Mouse (Mus musculus): ENCODE data around the gene Ubald2. TPM values are rescaled to one million over a fixed set of nuclear protein-coding genes. Genes with fewer than 3 reads are reported as not detected.

Ubald2 gene
- total RNA-seq, 2 experiments from 2014 or later, result 37.4 to 38.0 TPM

- peak; percentile 55 to 61 for DNase-seq
Observed at GRCm38 (mm10) chr11:116434287-116434966, 533 bp downstream of the Ubald2 start.

- no peak for DNase-seq
Observed at GRCm38 (mm10) chr11:116434967-116435752, 1.3 kb downstream of the Ubald2 start.

GRCm38 (mm10) chr11:116435992-116436724 lies 2.3 kb downstream of the Ubald2 start:
- no peak for DNase-seq

- no peak for DNase-seq
Observed at GRCm38 (mm10) chr11:116436725-116437331, 2.9 kb downstream of the Ubald2 start.

- DNase-seq, result no peak
Observed at GRCm38 (mm10) chr11:116437541-116437940, 3.6 kb downstream of the Ubald2 start.

- no peak for DNase-seq
Observed at GRCm38 (mm10) chr11:116439269-116440240, 5.7 kb downstream of the Ubald2 start.

GRCm38 (mm10) chr11:116440408-116441068 lies 6.6 kb downstream of the Ubald2 start:
- DNase-seq, result no peak

- no peak for DNase-seq
Observed at GRCm38 (mm10) chr11:116442129-116442866, 8.4 kb downstream of the Ubald2 start.

GRCm38 (mm10) chr11:116442867-116443177 lies 8.9 kb downstream of the Ubald2 start:
- DNase-seq, result no peak

- DNase-seq, result no peak
Observed at GRCm38 (mm10) chr11:116443311-116443710, 9.4 kb downstream of the Ubald2 start.

- DNase-seq, result no peak
Observed at GRCm38 (mm10) chr11:116443935-116444334, 10.0 kb downstream of the Ubald2 start.

- peak; percentile 89 for DNase-seq
Observed at GRCm38 (mm10) chr11:116445596-116446307, 11.9 kb downstream of the Ubald2 start.

- DNase-seq, result no peak
Observed at GRCm38 (mm10) chr11:116446308-116446887, 12.5 kb downstream of the Ubald2 start.

- DNase-seq, result no peak
Observed at GRCm38 (mm10) chr11:116447822-116448221, 13.9 kb downstream of the Ubald2 start.

GRCm38 (mm10) chr11:116449341-116449740 lies 15.4 kb downstream of the Ubald2 start:
- DNase-seq, result no peak

GRCm38 (mm10) chr11:116453889-116454288 lies 20.0 kb downstream of the Ubald2 start:
- no peak for DNase-seq

- DNase-seq, result no peak
Observed at GRCm38 (mm10) chr11:116456234-116456633, 22.3 kb downstream of the Ubald2 start.

GRCm38 (mm10) chr11:116459786-116460185 lies 25.9 kb downstream of the Ubald2 start:
- no peak for DNase-seq

- DNase-seq, result no peak
Observed at GRCm38 (mm10) chr11:116463338-116463737, 29.4 kb downstream of the Ubald2 start.

Measured in layer of hippocampus, postnatal 36 days (tissue).